32 mouse cellular contexts compared by ENCODE assay signal in genomic region chr3:118144788-118145187, GRCm38 (mm10).
"Had no signal": no experiment of that assay in that cellular context is flagged by ENCODE, and none has a peak within 500 bp of the region (broad histone marks: within the 10 kb centered on the region; RNA-seq: fewer than 3 reads in every experiment).

No protein-coding gene starts in this region.

- H3K9ac ChIP-seq: limb, embryonic 12.5 days; limb, embryonic 13.5 days; limb, embryonic 15.5 days; liver, embryonic 12.5 days; liver, embryonic 13.5 days; liver, embryonic 14.5 days; liver, embryonic 15.5 days; liver, postnatal 0 days; lung, embryonic 14.5 days; lung, embryonic 15.5 days; midbrain, embryonic 12.5 days; midbrain, embryonic 13.5 days; midbrain, embryonic 15.5 days; neural tube, embryonic 12.5 days had no signal

- H3K4me3 ChIP-seq: limb, embryonic 10.5 days; limb, embryonic 12.5 days; limb, embryonic 13.5 days; limb, embryonic 15.5 days; liver, embryonic 12.5 days; liver, embryonic 13.5 days; liver, embryonic 15.5 days; lung, embryonic 15.5 days; megakaryocyte, embryonic 14.5 days; midbrain, embryonic 10.5 days; midbrain, embryonic 12.5 days; midbrain, embryonic 13.5 days; midbrain, embryonic 15.5 days; myocyte; neural tube, embryonic 12.5 days had no signal

- H3K27ac ChIP-seq: limb, embryonic 10.5 days; limb, embryonic 12.5 days; limb, embryonic 13.5 days; limb, embryonic 15.5 days; liver, embryonic 12.5 days; liver, embryonic 13.5 days; liver, embryonic 14.5 days; liver, embryonic 15.5 days; lung, embryonic 15.5 days; macrophage; midbrain, embryonic 10.5 days; midbrain, embryonic 12.5 days; midbrain, embryonic 13.5 days; midbrain, embryonic 15.5 days; neural tube, embryonic 12.5 days had no signal

- DNase-seq: left cerebral cortex, postnatal 4 days; liver; liver, embryonic 13.5 days; liver, postnatal 0 days; lung, adult 18-20 months; lung, adult 2 months; lung, embryonic 14.5 days; lung, postnatal 10 days; lung, postnatal 14 days; lung, postnatal 36 days; lung, postnatal 4 days; midbrain, embryonic 14.5 days had no signal

- H3K9me3 ChIP-seq: limb, embryonic 10.5 days; limb, embryonic 12.5 days; limb, embryonic 13.5 days; limb, embryonic 15.5 days; liver, embryonic 12.5 days; liver, embryonic 13.5 days; liver, embryonic 15.5 days; lung, embryonic 15.5 days; megakaryocyte, embryonic 14.5 days; midbrain, embryonic 10.5 days; midbrain, embryonic 12.5 days; midbrain, embryonic 13.5 days; midbrain, embryonic 15.5 days; neural tube, embryonic 12.5 days had no signal

- H3K36me3 ChIP-seq: limb, embryonic 10.5 days; limb, embryonic 12.5 days; limb, embryonic 13.5 days; limb, embryonic 15.5 days; liver, embryonic 12.5 days; liver, embryonic 13.5 days; liver, embryonic 15.5 days; lung, embryonic 15.5 days; midbrain, embryonic 10.5 days; midbrain, embryonic 12.5 days; midbrain, embryonic 13.5 days; midbrain, embryonic 15.5 days; neural tube, embryonic 12.5 days had no signal

- H3K27me3 ChIP-seq: limb, embryonic 12.5 days; limb, embryonic 13.5 days; limb, embryonic 15.5 days; liver, embryonic 12.5 days; liver, embryonic 13.5 days; liver, embryonic 15.5 days; lung, embryonic 15.5 days; megakaryocyte, embryonic 14.5 days; midbrain, embryonic 12.5 days; midbrain, embryonic 13.5 days; midbrain, embryonic 15.5 days; neural tube, embryonic 12.5 days had no signal

- ATAC-seq: liver, embryonic 12.5 days; liver, postnatal 0 days; lung, postnatal 0 days; midbrain, embryonic 13.5 days; midbrain, embryonic 15.5 days; midbrain, embryonic 16.5 days had no signal

- H3K4me1 ChIP-seq: limb, embryonic 10.5 days; limb, embryonic 12.5 days; limb, embryonic 13.5 days; limb, embryonic 15.5 days; liver, embryonic 12.5 days; liver, embryonic 13.5 days; liver, embryonic 15.5 days; lung, embryonic 15.5 days; midbrain, embryonic 10.5 days; midbrain, embryonic 12.5 days; midbrain, embryonic 13.5 days; midbrain, embryonic 15.5 days; neural tube, embryonic 12.5 days had no signal

- H3K4me2 ChIP-seq: limb, embryonic 12.5 days; limb, embryonic 13.5 days; limb, embryonic 15.5 days; liver, embryonic 11.5 days; liver, embryonic 12.5 days; liver, embryonic 13.5 days; liver, embryonic 15.5 days; lung, embryonic 14.5 days; lung, embryonic 15.5 days; midbrain, embryonic 11.5 days; midbrain, embryonic 12.5 days; midbrain, embryonic 13.5 days; midbrain, embryonic 15.5 days; neural tube, embryonic 12.5 days had no signal
